Mouse (Mus musculus): ENCODE data around the gene Dnah5. TPM values are rescaled to one million over a fixed set of nuclear protein-coding genes. Genes with fewer than 3 reads are reported as not detected.
"Not testable (repeated sequence)": the region's sequence is repeated elsewhere in the genome, so short reads cannot be mapped to it uniquely, and the experiment has no call there.

Gene Dnah5
- polyA plus RNA-seq, 1 experiment from 2014 or later, result 0.23 TPM

- not testable (repeated sequence) for ATAC-seq; H3K4me3 ChIP-seq (ENCODE audit: low read depth, low read length); H3K9ac ChIP-seq (ENCODE audit: low read length); H3K4me1 ChIP-seq (ENCODE audit: control insufficient read depth, insufficient read depth, low read length); H3K9me3 ChIP-seq (replicated peaks; ENCODE audit: control insufficient read depth, low read length); DNase-seq (ENCODE audit: low spot score); H3K36me3 ChIP-seq (ENCODE audit: control insufficient read depth, insufficient read depth, low read length); H3K4me2 ChIP-seq (ENCODE audit: low read length); H3K27me3 ChIP-seq (replicated peaks; ENCODE audit: control insufficient read depth, insufficient read depth, low read length); H3K27ac ChIP-seq (ENCODE audit: low read depth, low read length)
Observed at GRCm38 (mm10) chr15:28393723-28394122, 190.2 kb downstream of the Dnah5 start.

GRCm38 (mm10) chr15:28395481-28395880 lies 191.9 kb downstream of the Dnah5 start:
- no peak overlapping the region for H3K27ac ChIP-seq (ENCODE audit: low read depth, low read length)
- DNase-seq (ENCODE audit: low spot score) (no peak), ATAC-seq (no peak)
- no peak overlapping the region for H3K4me2 ChIP-seq (ENCODE audit: low read length)
- no peaks in the 10 kb centered on the region for H3K4me1 ChIP-seq (ENCODE audit: control insufficient read depth, insufficient read depth, low read length)
- H3K4me3 ChIP-seq (ENCODE audit: low read depth, low read length), result no peak overlapping the region
- H3K27me3 ChIP-seq (replicated peaks; ENCODE audit: control insufficient read depth, insufficient read depth, low read length), result no peaks in the 10 kb centered on the region
- no peaks in the 10 kb centered on the region for H3K9me3 ChIP-seq (replicated peaks; ENCODE audit: control insufficient read depth, low read length)
- H3K9ac ChIP-seq (ENCODE audit: low read length), result no peak overlapping the region
- no peaks in the 10 kb centered on the region for H3K36me3 ChIP-seq (ENCODE audit: control insufficient read depth, insufficient read depth, low read length)
- 85% methylated on average over 4 of the region's 4 CpGs for WGBS

GRCm38 (mm10) chr15:28398472-28398871 lies 194.9 kb downstream of the Dnah5 start:
- DNase-seq (ENCODE audit: low spot score) (no peak), ATAC-seq (no peak)
- no peaks in the 10 kb centered on the region for H3K4me1 ChIP-seq (ENCODE audit: control insufficient read depth, insufficient read depth, low read length)
- 38% methylated on average over 1 of the region's 1 CpGs for WGBS
- no peak overlapping the region for H3K9ac ChIP-seq (ENCODE audit: low read length)
- no peaks in the 10 kb centered on the region for H3K9me3 ChIP-seq (replicated peaks; ENCODE audit: control insufficient read depth, low read length)
- no peak overlapping the region for H3K27ac ChIP-seq (ENCODE audit: low read depth, low read length)
- no peak overlapping the region for H3K4me3 ChIP-seq (ENCODE audit: low read depth, low read length)
- no peaks in the 10 kb centered on the region for H3K27me3 ChIP-seq (replicated peaks; ENCODE audit: control insufficient read depth, insufficient read depth, low read length)
- H3K36me3 ChIP-seq (ENCODE audit: control insufficient read depth, insufficient read depth, low read length), result no peaks in the 10 kb centered on the region
- no peak overlapping the region for H3K4me2 ChIP-seq (ENCODE audit: low read length)

DNA sequence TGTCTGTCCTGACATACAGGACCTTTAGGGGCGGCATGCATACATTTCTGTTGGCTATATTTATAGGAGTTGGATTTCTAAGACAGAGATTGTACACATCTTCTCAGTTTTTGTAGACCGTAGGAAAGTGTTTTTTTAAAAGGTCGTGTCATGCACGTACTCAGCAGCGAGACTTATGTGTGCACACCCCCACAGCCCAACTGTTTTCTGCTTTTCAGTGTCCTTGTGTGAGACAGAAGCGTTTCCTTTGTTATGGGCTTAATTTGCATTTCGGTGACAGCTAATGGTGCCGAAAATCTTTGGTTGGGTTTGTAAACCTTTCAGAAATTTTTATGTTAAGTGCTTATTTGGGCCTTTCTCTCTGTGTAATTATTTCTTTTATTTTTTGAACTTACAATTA lies 195.7 kb downstream of the Dnah5 start:
- H3K36me3 ChIP-seq (ENCODE audit: control insufficient read depth, insufficient read depth, low read length), result no peaks in the 10 kb centered on the region
- no peak overlapping the region for H3K27ac ChIP-seq (ENCODE audit: low read depth, low read length)
- no peaks in the 10 kb centered on the region for H3K9me3 ChIP-seq (replicated peaks; ENCODE audit: control insufficient read depth, low read length)
- no peaks in the 10 kb centered on the region for H3K4me1 ChIP-seq (ENCODE audit: control insufficient read depth, insufficient read depth, low read length)
- ATAC-seq (peak; percentile 34; the same call in 1 of the 2 replicates), DNase-seq (ENCODE audit: low spot score) (peak; percentile 36)
- H3K27me3 ChIP-seq (replicated peaks; ENCODE audit: control insufficient read depth, insufficient read depth, low read length), result no peaks in the 10 kb centered on the region
- 37% methylated on average over 8 of the region's 8 CpGs for WGBS
- no peak overlapping the region for H3K4me2 ChIP-seq (ENCODE audit: low read length)
- H3K9ac ChIP-seq (ENCODE audit: low read length), result no peak overlapping the region
- H3K4me3 ChIP-seq (ENCODE audit: low read depth, low read length), result no peak overlapping the region

- H3K27ac ChIP-seq (ENCODE audit: low read depth, low read length), result no peak overlapping the region
- H3K9me3 ChIP-seq (replicated peaks; ENCODE audit: control insufficient read depth, low read length), result no peaks in the 10 kb centered on the region
Observed at GRCm38 (mm10) chr15:28404630-28405029, 201.1 kb downstream of the Dnah5 start.

GRCm38 (mm10) chr15:28405136-28405535 lies 201.6 kb downstream of the Dnah5 start:
- Histone ChIP-seq H3K27me3 (replicated peaks; ENCODE audit: control insufficient read depth, insufficient read depth, low read length) (no peaks in the 10 kb centered on the region), H3K9me3 (replicated peaks; ENCODE audit: control insufficient read depth, low read length) (no peaks in the 10 kb centered on the region), H3K4me3 (ENCODE audit: low read depth, low read length) (no peak overlapping the region), H3K36me3 (ENCODE audit: control insufficient read depth, insufficient read depth, low read length) (no peaks in the 10 kb centered on the region), H3K9ac (ENCODE audit: low read length) (no peak overlapping the region), H3K4me2 (ENCODE audit: low read length) (no peak overlapping the region), H3K4me1 (ENCODE audit: control insufficient read depth, insufficient read depth, low read length) (no peaks in the 10 kb centered on the region), H3K27ac (ENCODE audit: low read depth, low read length) (no peak overlapping the region)
- 67% methylated on average over 2 of the region's 2 CpGs for WGBS
- DNase-seq (ENCODE audit: low spot score) (no peak), ATAC-seq (no peak)

More at GRCm38 (mm10) chr15:28404630-28405029, 201.1 kb downstream of the Dnah5 start:
- DNase-seq (ENCODE audit: low spot score) (no peak), ATAC-seq (no peak)
- no peak overlapping the region for H3K4me2 ChIP-seq (ENCODE audit: low read length)
- no peaks in the 10 kb centered on the region for H3K4me1 ChIP-seq (ENCODE audit: control insufficient read depth, insufficient read depth, low read length)
- no peak overlapping the region for H3K4me3 ChIP-seq (ENCODE audit: low read depth, low read length)
- WGBS, result 79% methylated on average over 3 of the region's 3 CpGs
- no peaks in the 10 kb centered on the region for H3K27me3 ChIP-seq (replicated peaks; ENCODE audit: control insufficient read depth, insufficient read depth, low read length)
- no peak overlapping the region for H3K9ac ChIP-seq (ENCODE audit: low read length)
- H3K36me3 ChIP-seq (ENCODE audit: control insufficient read depth, insufficient read depth, low read length), result no peaks in the 10 kb centered on the region

DNA sequence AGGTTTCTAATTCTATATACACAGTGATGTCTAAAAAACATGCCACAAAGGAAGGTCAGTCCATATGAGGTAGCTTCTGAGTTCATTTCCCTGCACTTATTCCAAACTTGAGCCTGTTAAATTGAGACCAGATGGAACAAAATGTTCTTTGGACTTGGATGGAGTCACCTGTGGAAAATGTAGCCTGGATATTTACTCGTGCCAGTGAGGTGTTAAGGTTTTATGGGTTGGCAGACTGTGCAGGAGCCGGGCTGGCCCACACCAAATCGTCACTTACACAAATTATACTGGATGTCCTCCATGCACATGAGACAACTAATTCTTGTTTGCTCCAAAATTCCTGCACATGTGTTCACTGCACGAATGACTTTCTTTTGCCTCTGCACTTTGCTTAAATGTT lies 236.2 kb downstream of the Dnah5 start:
- Histone ChIP-seq H3K27ac (ENCODE audit: low read depth, low read length) (no peak overlapping the region), H3K4me2 (ENCODE audit: low read length) (no peak overlapping the region), H3K36me3 (ENCODE audit: control insufficient read depth, insufficient read depth, low read length) (no peaks in the 10 kb centered on the region), H3K9ac (ENCODE audit: low read length) (no peak overlapping the region), H3K4me1 (ENCODE audit: control insufficient read depth, insufficient read depth, low read length) (no peaks in the 10 kb centered on the region), H3K9me3 (replicated peaks; ENCODE audit: control insufficient read depth, low read length) (no peaks in the 10 kb centered on the region), H3K4me3 (ENCODE audit: low read depth, low read length) (no peak overlapping the region), H3K27me3 (replicated peaks; ENCODE audit: control insufficient read depth, insufficient read depth, low read length) (no peaks in the 10 kb centered on the region)
- 84% methylated on average over 4 of the region's 4 CpGs for WGBS
- no peak for DNase-seq (ENCODE audit: low spot score)
- ATAC-seq, result no peak

DNA sequence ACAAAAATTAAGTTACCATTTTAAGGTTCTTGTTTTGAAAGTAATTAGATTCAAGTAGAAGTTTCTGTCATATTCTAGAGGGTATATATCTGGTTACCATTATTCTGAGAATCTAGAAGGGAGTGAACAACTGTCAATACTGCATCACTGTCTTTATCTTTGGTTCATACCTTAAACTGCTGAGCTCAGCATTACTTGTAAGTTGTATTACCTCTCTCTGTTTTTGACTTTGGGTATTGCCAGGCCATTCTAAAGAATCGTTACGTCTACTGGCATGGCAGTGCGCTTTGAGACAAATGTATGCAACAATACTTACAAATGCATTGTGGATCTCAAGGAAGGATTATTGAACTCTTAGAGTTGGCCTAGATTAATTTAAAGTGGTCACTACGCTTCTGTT lies 240.9 kb downstream of the Dnah5 start:
- H3K27me3 ChIP-seq (replicated peaks; ENCODE audit: control insufficient read depth, insufficient read depth, low read length), result no peaks in the 10 kb centered on the region
- H3K9me3 ChIP-seq (replicated peaks; ENCODE audit: control insufficient read depth, low read length), result no peaks in the 10 kb centered on the region
- H3K9ac ChIP-seq (ENCODE audit: low read length), result no peak overlapping the region
- ATAC-seq, result no peak
- no peaks in the 10 kb centered on the region for H3K36me3 ChIP-seq (ENCODE audit: control insufficient read depth, insufficient read depth, low read length)
- DNase-seq (ENCODE audit: low spot score), result no peak
- no peak overlapping the region for H3K4me2 ChIP-seq (ENCODE audit: low read length)
- H3K27ac ChIP-seq (ENCODE audit: low read depth, low read length), result no peak overlapping the region
- H3K4me3 ChIP-seq (ENCODE audit: low read depth, low read length), result no peak overlapping the region
- no peaks in the 10 kb centered on the region for H3K4me1 ChIP-seq (ENCODE audit: control insufficient read depth, insufficient read depth, low read length)
- 96% methylated on average over 4 of the region's 4 CpGs for WGBS

- DNase-seq (ENCODE audit: low spot score), result peak; percentile 33
- H3K27me3 ChIP-seq (replicated peaks; ENCODE audit: control insufficient read depth, insufficient read depth, low read length); H3K4me2 ChIP-seq (ENCODE audit: low read length); H3K9me3 ChIP-seq (replicated peaks; ENCODE audit: control insufficient read depth, low read length); H3K9ac ChIP-seq (ENCODE audit: low read length); H3K4me3 ChIP-seq (ENCODE audit: low read depth, low read length); H3K27ac ChIP-seq (ENCODE audit: low read depth, low read length); H3K36me3 ChIP-seq (ENCODE audit: control insufficient read depth, insufficient read depth, low read length); H3K4me1 ChIP-seq (ENCODE audit: control insufficient read depth, insufficient read depth, low read length): not testable (repeated sequence)
- peak; percentile 50; the same call in 1 of the 2 replicates for ATAC-seq
- 96% methylated on average over 2 of the region's 2 CpGs for WGBS
Observed at GRCm38 (mm10) chr15:28461091-28461778, 257.7 kb downstream of the Dnah5 start.
